Mouse (Mus musculus) E14TG2a.4 (cell line): ENCODE measurements around the gene Kcng4.

Experiments
- H3K27me3 ChIP-seq: 2 replicates; pipeline ENCODE4 v1.6.1; 2014; ENCODE audit warnings: low read length, control low read depth; ENCODE audit not compliant: insufficient read depth
- H3K36me3 ChIP-seq: 2 replicates; pipeline ENCODE4 v1.6.1; 2014; ENCODE audit warnings: low read length, control low read depth; ENCODE audit not compliant: insufficient read depth
- H3K4me1 ChIP-seq: replicated peaks from 2 replicates; pipeline ENCODE4 v1.6.1; 2014; ENCODE audit warnings: low read depth, low read length, control low read depth
- H3K4me3 ChIP-seq: replicated peaks from 2 replicates; pipeline ENCODE4 v1.5.1; 2014; ENCODE audit warnings: mild to moderate bottlenecking, low read length
- H3K9me3 ChIP-seq: 2 replicates; pipeline ENCODE4 v1.6.1; 2014; ENCODE audit warnings: low read length, control low read depth
- CTCF ChIP-seq: conservative IDR thresholded peaks from 2 replicates; pipeline ENCODE4 v1.5.1; 2014; ENCODE audit warnings: low read length
- NANOG ChIP-seq: IDR thresholded peaks from 2 replicates; pipeline ENCODE4 v1.6.1; 2014; ENCODE audit warnings: borderline replicate concordance, low read length, mixed read lengths
- POU5F1 ChIP-seq: IDR thresholded peaks from 2 replicates; pipeline ENCODE4 v1.6.1; 2014; ENCODE audit warnings: low read length, borderline replicate concordance

The Kcng4 gene

GRCm38 (mm10) chr8:119646846-119647245 lies 11.4 kb upstream of the Kcng4 start:
- H3K36me3 ChIP-seq, result no peaks in the 10 kb centered on the region
- TF ChIP-seq POU5F1, result no peak
- TF ChIP-seq CTCF, result 0 out of 2 replicates have a peak, but pooled peaks have one; percentile 5
- peaks cover 11% of the 10 kb centered on the region for H3K9me3 ChIP-seq
- H3K27me3 ChIP-seq, result peaks cover 38% of the 10 kb centered on the region
- H3K4me3 ChIP-seq, result no peak overlapping the region
- peaks cover 4% of the 10 kb centered on the region; the same call in 1 of the 2 replicates for H3K4me1 ChIP-seq

GRCm38 (mm10) chr8:119646197-119646596 lies 10.7 kb upstream of the Kcng4 start:
- Histone ChIP-seq H3K4me3 (no peak overlapping the region), H3K36me3 (no peaks in the 10 kb centered on the region), H3K4me1 (peaks cover 4% of the 10 kb centered on the region; the same call in 1 of the 2 replicates), H3K9me3 (peaks cover 11% of the 10 kb centered on the region), H3K27me3 (peaks cover 36% of the 10 kb centered on the region)
- TF ChIP-seq CTCF (peak; percentile 82), POU5F1 (no peak), NANOG (no peak)

- no peak for TF ChIP-seq NANOG
- no peak for TF ChIP-seq POU5F1
- TF ChIP-seq CTCF, result no peak
- H3K4me3 ChIP-seq, result no peak overlapping the region
- H3K27me3 ChIP-seq, result peaks cover 42% of the 10 kb centered on the region
- H3K9me3 ChIP-seq, result peaks cover 11% of the 10 kb centered on the region
- H3K4me1 ChIP-seq, result peaks cover 4% of the 10 kb centered on the region; the same call in 1 of the 2 replicates
- H3K36me3 ChIP-seq, result no peaks in the 10 kb centered on the region
Measured at GRCm38 (mm10) chr8:119644981-119645597, 9.6 kb upstream of the Kcng4 start.

- Histone ChIP-seq H3K4me3 (no peak overlapping the region), H3K9me3 (peaks cover 11% of the 10 kb centered on the region), H3K27me3 (peaks cover 46% of the 10 kb centered on the region), H3K36me3 (no peaks in the 10 kb centered on the region), H3K4me1 (peaks cover 4% of the 10 kb centered on the region; the same call in 1 of the 2 replicates)
- no peak for TF ChIP-seq NANOG
- no peak for TF ChIP-seq POU5F1
- no peak for TF ChIP-seq CTCF
Measured at GRCm38 (mm10) chr8:119644429-119644960, 9.0 kb upstream of the Kcng4 start.

- no peaks in the 10 kb centered on the region for H3K36me3 ChIP-seq
- peaks cover 11% of the 10 kb centered on the region for H3K9me3 ChIP-seq
- no peak overlapping the region for H3K4me3 ChIP-seq
- peaks cover 50% of the 10 kb centered on the region for H3K27me3 ChIP-seq
- H3K4me1 ChIP-seq, result peaks cover 4% of the 10 kb centered on the region; the same call in 1 of the 2 replicates
- TF ChIP-seq POU5F1 (no peak), CTCF (no peak), NANOG (no peak)
Measured at GRCm38 (mm10) chr8:119642960-119643359, 7.5 kb upstream of the Kcng4 start.

GRCm38 (mm10) chr8:119641058-119641457 lies 5.6 kb upstream of the Kcng4 start:
- Histone ChIP-seq H3K4me1 (peaks cover 13% of the 10 kb centered on the region), H3K4me3 (no peak overlapping the region)
- TF ChIP-seq NANOG (no peak), CTCF (no peak), POU5F1 (no peak)

GRCm38 (mm10) chr8:119639798-119640197 lies 4.3 kb upstream of the Kcng4 start:
- peaks cover 68% of the 10 kb centered on the region for H3K27me3 ChIP-seq
- no peak overlapping the region for H3K4me3 ChIP-seq
- TF ChIP-seq CTCF, result no peak
- no peak for TF ChIP-seq POU5F1
- no peak for TF ChIP-seq NANOG
- no peaks in the 10 kb centered on the region for H3K9me3 ChIP-seq
- H3K4me1 ChIP-seq, result peaks cover 21% of the 10 kb centered on the region
- H3K36me3 ChIP-seq, result no peaks in the 10 kb centered on the region

More at GRCm38 (mm10) chr8:119641058-119641457, 5.6 kb upstream of the Kcng4 start:
- H3K36me3 ChIP-seq, result no peaks in the 10 kb centered on the region
- H3K9me3 ChIP-seq, result no peaks in the 10 kb centered on the region
- H3K27me3 ChIP-seq, result peaks cover 68% of the 10 kb centered on the region

- H3K4me3 ChIP-seq, result no peak overlapping the region
- peaks cover 27% of the 10 kb centered on the region for H3K4me1 ChIP-seq
- no peak for TF ChIP-seq NANOG
- TF ChIP-seq CTCF, result no peak
- no peak for TF ChIP-seq POU5F1
- H3K27me3 ChIP-seq, result peaks cover 75% of the 10 kb centered on the region
- H3K36me3 ChIP-seq, result no peaks in the 10 kb centered on the region
- H3K9me3 ChIP-seq, result no peaks in the 10 kb centered on the region
Measured at GRCm38 (mm10) chr8:119638261-119638660, 2.8 kb upstream of the Kcng4 start.
